ENCODE assay signal across 13 mouse cellular contexts in the genomic region with DNA sequence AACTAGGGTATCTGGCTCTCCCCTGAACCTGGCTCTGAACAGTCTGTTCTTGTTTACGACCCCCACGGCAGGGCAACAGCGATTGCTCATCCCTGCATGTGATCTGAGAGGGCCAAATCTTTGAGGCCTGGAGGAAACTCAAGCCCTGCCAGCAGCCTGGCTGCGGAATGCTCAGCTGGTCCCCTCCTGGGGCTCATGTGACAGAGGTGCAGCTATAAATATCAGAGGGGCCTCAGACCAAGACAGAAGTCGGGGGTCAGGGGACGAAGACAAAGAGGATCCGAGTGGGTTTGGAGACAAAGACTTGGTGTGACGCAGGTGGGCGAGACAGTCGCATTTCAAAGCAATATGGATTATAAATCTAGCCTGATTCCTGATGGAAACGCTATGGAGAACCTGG. TPM values are rescaled to one million over a fixed set of nuclear protein-coding genes. Genes with fewer than 3 reads are reported as not detected.
DNase-seq lines count a peak whose midpoint lies in the region; ATAC-seq and TF ChIP-seq lines count a peak whose summit lies in the region.
"Had no signal": no experiment of that assay in that cellular context is flagged by ENCODE, and none has a peak within 500 bp of the region (broad histone marks: within the 10 kb centered on the region; RNA-seq: fewer than 3 reads in every experiment).

Gene Trim63 (plus strand): TSS at position 245 of the 400 bp plus-strand sequence.

- H3K4me3 ChIP-seq in midbrain, postnatal 0 days (ENCODE audit: low read depth, low read length): no peak within 1 kb of the TSS
- no peak within 1 kb of the TSS for H3K4me3 ChIP-seq in midbrain, embryonic 11.5 days (ENCODE audit: low read depth, low read length)
- H3K4me3 ChIP-seq: forebrain, embryonic 13.5 days had no signal

- no peak within 1 kb of the TSS for H3K4me2 ChIP-seq in midbrain, postnatal 0 days (ENCODE audit: low read depth, low read length, poor library complexity, severe bottlenecking)
- no peak within 1 kb of the TSS for H3K4me2 ChIP-seq in midbrain, embryonic 11.5 days
- H3K4me2 ChIP-seq: forebrain, embryonic 13.5 days had no signal

- H3K27ac ChIP-seq in midbrain, postnatal 0 days (ENCODE audit: low read depth, low read length): no peak within 1 kb of the TSS
- H3K27ac ChIP-seq in midbrain, embryonic 11.5 days (ENCODE audit: low read depth, low read length): no peak within 1 kb of the TSS
- H3K27ac ChIP-seq: forebrain, embryonic 13.5 days had no signal

- no peak within 1 kb of the TSS for H3K9ac ChIP-seq in midbrain, postnatal 0 days (replicated peaks; ENCODE audit: low read length, poor library complexity, severe bottlenecking)
- no peak within 1 kb of the TSS for H3K9ac ChIP-seq in midbrain, embryonic 11.5 days (ENCODE audit: low read length)
- H3K9ac ChIP-seq: forebrain, embryonic 13.5 days had no signal

- ATAC-seq in midbrain, postnatal 0 days (ENCODE audit: low FRiP score): no peak
- no peak for ATAC-seq in midbrain, embryonic 11.5 days (ENCODE audit: low FRiP score)
- ATAC-seq: forebrain, embryonic 13.5 days; inflammation-experienced regulatory T-cells, adult 6 months; lung, postnatal 0 days had no signal

- intact Hi-C loops in heart, postnatal 10 days (cut with DNase I): loop anchor here (2.0 kb wide), 2 partner anchors 14 to 42 kb away; no protein-coding TSS in a partner anchor

- no peaks in the 10 kb centered on the region for H3K27me3 ChIP-seq in midbrain, postnatal 0 days (ENCODE audit: insufficient read depth, low read length)
- H3K27me3 ChIP-seq in midbrain, embryonic 11.5 days (ENCODE audit: control insufficient read depth, insufficient read depth, low read length): no peaks in the 10 kb centered on the region
- H3K27me3 ChIP-seq: forebrain, embryonic 13.5 days had no signal

- WGBS in midbrain, postnatal 0 days: 39% methylated on average over 11 of the region's 11 CpGs
- WGBS in midbrain, embryonic 11.5 days: 41% methylated on average over 11 of the region's 11 CpGs

- no peaks in the 10 kb centered on the region for H3K36me3 ChIP-seq in midbrain, postnatal 0 days (ENCODE audit: insufficient read depth, low read length)
- H3K36me3 ChIP-seq in midbrain, embryonic 11.5 days (ENCODE audit: control insufficient read depth, insufficient read depth, low read length): no peaks in the 10 kb centered on the region

- no peaks in the 10 kb centered on the region for H3K9me3 ChIP-seq in midbrain, postnatal 0 days (ENCODE audit: low read length)
- peaks cover 2% of the 10 kb centered on the region; the same call in 1 of the 2 replicates for H3K9me3 ChIP-seq in midbrain, embryonic 11.5 days (ENCODE audit: control insufficient read depth, low read length)
- H3K9me3 ChIP-seq: forebrain, embryonic 13.5 days had no signal

- H3K4me1 ChIP-seq in midbrain, postnatal 0 days (ENCODE audit: insufficient read depth, low read length): no peaks in the 10 kb centered on the region
- H3K4me1 ChIP-seq in midbrain, embryonic 11.5 days (ENCODE audit: control insufficient read depth, insufficient read depth, low read length): no peaks in the 10 kb centered on the region
- H3K4me1 ChIP-seq: forebrain, embryonic 13.5 days had no signal

- peak; percentile 5 for DNase-seq in midbrain, postnatal 0 days (ENCODE audit: low spot score)
- DNase-seq in midbrain, embryonic 11.5 days (ENCODE audit: low spot score, missing footprints): no peak
- DNase-seq in gastrocnemius, postnatal 25 days: peak; percentile 85
- peak; percentile 79 to 82 for DNase-seq in heart, postnatal 10 days
- DNase-seq in skeletal muscle tissue, adult 2 months (ENCODE audit: low read depth, low spot score): peak; percentile 93
- no peak for DNase-seq in cerebellum, adult 9-11 months
- DNase-seq in layer of hippocampus, adult 11-12 months (ENCODE audit: low spot score): no peak
- DNase-seq: adrenal gland, postnatal 25 days; cerebellum, adult 9-10 months; thymus, postnatal 25 days had no signal

- no peak for TF ChIP-seq CTCF in midbrain, postnatal 0 days (IDR thresholded peaks at IDR 0.05)

RNA-seq across cellular contexts. Expression of gene Trim63, which starts in this region (rescaled TPM):
- 1.5 and 2.0 TPM in 2 replicates for total RNA-seq in midbrain, postnatal 0 days (2014; rRNA removed)
- polyA plus RNA-seq in midbrain, postnatal 0 days (2015; fragmentation: Nextera tagmentation; extraction: Ambion mirVana): 0.49 and 0.73 TPM in 2 replicates
- 0.11 TPM in 1 of 2 replicates, not detected in the other for polyA plus RNA-seq in midbrain, embryonic 11.5 days (2014; fragmentation: Nextera tagmentation; extraction: Ambion mirVana)
- total RNA-seq in gastrocnemius, postnatal 25 days (2021): 100 to 1,000 TPM; 113 to 253 TPM
- 100 to 1,000 TPM; 238 to 242 TPM for total RNA-seq in heart, postnatal 10 days (2021)
- total RNA-seq: adrenal gland, postnatal 25 days had no signal
- polyA plus RNA-seq: forebrain, embryonic 13.5 days; inflammation-experienced regulatory T-cells, adult 6 months had no signal

Comparison
In these comparisons a context has a peak if more than half of its experiments do, and no peak if none do; other contexts are left out.
1. RNA of gene Trim63 (total RNA-seq): 113 to 253 TPM in gastrocnemius, postnatal 25 days and 238 to 242 TPM in heart, postnatal 10 days; 1.5 to 2.0 TPM in midbrain, postnatal 0 days; every median in the first group is over 10 times any median in the second.
2. DNase-seq: peak in midbrain, postnatal 0 days (single experiment), gastrocnemius, postnatal 25 days (single experiment), heart, postnatal 10 days (2 of 2) and skeletal muscle tissue, adult 2 months (single experiment); none in midbrain, embryonic 11.5 days (single experiment), cerebellum, adult 9-11 months (single experiment) and layer of hippocampus, adult 11-12 months (single experiment).